Mouse (Mus musculus) kidney, adult 2 months (tissue): ENCODE measurements at regions not wholly inside any gene's neighbourhood (a gene's known extent, or its start where the extent isn't known, plus 50 kb on each side); places are given as distances from the start of the nearest gene placed in this dataset.
A peak's percentile ranks its signal among the peaks of the same experiment; 100 is the strongest.

ENCODE experiments used
- DNase-seq: peaks from one replicate; pipeline ENCODE4 v3.0.0; 2021
- H3K27ac ChIP-seq: fragments of 200-500 bp; 2 replicates; pipeline ENCODE4 v1.5.1; 2012; ENCODE audit warnings: low read depth, low read length, control low read depth, inconsistent platforms; ENCODE audit not compliant: insufficient read depth
- H3K27me3 ChIP-seq: fragments of 200-500 bp; replicated peaks from 2 replicates; pipeline ENCODE4 v1.6.1; 2012; ENCODE audit warnings: mild to moderate bottlenecking, moderate library complexity, low read length, inconsistent platforms; ENCODE audit not compliant: control insufficient read depth, insufficient read depth
- H3K36me3 ChIP-seq: fragments of 200-500 bp; 2 replicates; pipeline ENCODE4 v1.6.1; 2012; ENCODE audit warnings: mild to moderate bottlenecking, moderate library complexity, low read length, inconsistent platforms; ENCODE audit not compliant: control insufficient read depth, insufficient read depth
- H3K4me1 ChIP-seq: fragments of 200-500 bp; 2 replicates; pipeline ENCODE4 v1.6.1; 2011; ENCODE audit warnings: low read length; ENCODE audit not compliant: control insufficient read depth, insufficient read depth
- H3K4me3 ChIP-seq: fragments of 200-500 bp; 2 replicates; pipeline ENCODE4 v1.5.1; 2011; ENCODE audit warnings: mild to moderate bottlenecking, low read depth, low read length, control low read depth; ENCODE audit not compliant: insufficient read depth
- CTCF ChIP-seq: fragments of 200-500 bp; conservative IDR thresholded peaks from 2 replicates; pipeline ENCODE4 v1.5.1; 2011; ENCODE audit warnings: low read depth, mild to moderate bottlenecking, control low read depth, low read length, moderate library complexity, mixed read lengths; ENCODE audit not compliant: insufficient read depth, insufficient read length
- POLR2A ChIP-seq: fragments of 200-500 bp; IDR thresholded peaks from one replicate; pipeline ENCODE4 v1.6.1; 2011; ENCODE audit warnings: low read depth, low read length, control low read depth
- WGBS: fragments of 180-500 bp; shearing (Covaris S2); methylation state at CpG from one replicate; pipeline ENCODE4 v1.1.7; 2018; 5-methylcytosine and 5-hydroxymethylcytosine counted together

- DNase-seq = no peak
- WGBS = 78% methylated on average over 4 of the region's 4 CpGs
- H3K4me1 ChIP-seq = no peaks in the 10 kb centered on the region
- H3K27ac ChIP-seq = no peak overlapping the region
- H3K27me3 ChIP-seq = no peaks in the 10 kb centered on the region
- H3K4me3 ChIP-seq = no peak overlapping the region
- no peaks in the 10 kb centered on the region for H3K36me3 ChIP-seq
- TF ChIP-seq CTCF (no peak), POLR2A (no peak)
Measured at GRCm38 (mm10) chr16:95196141-95196540, 61.2 kb upstream of the Kcnj15 start.

- Histone ChIP-seq H3K4me1 (no peaks in the 10 kb centered on the region), H3K36me3 (no peaks in the 10 kb centered on the region), H3K27ac (no peak overlapping the region), H3K4me3 (no peak overlapping the region), H3K27me3 (no peaks in the 10 kb centered on the region)
- DNase-seq = peak; percentile 55
- peak; percentile 79 for TF ChIP-seq CTCF
- TF ChIP-seq POLR2A = no peak
- 0% methylated on average over 1 of the region's 1 CpGs for WGBS
Measured at GRCm38 (mm10) chr16:95196622-95197021, 60.7 kb upstream of the Kcnj15 start.

DNA sequence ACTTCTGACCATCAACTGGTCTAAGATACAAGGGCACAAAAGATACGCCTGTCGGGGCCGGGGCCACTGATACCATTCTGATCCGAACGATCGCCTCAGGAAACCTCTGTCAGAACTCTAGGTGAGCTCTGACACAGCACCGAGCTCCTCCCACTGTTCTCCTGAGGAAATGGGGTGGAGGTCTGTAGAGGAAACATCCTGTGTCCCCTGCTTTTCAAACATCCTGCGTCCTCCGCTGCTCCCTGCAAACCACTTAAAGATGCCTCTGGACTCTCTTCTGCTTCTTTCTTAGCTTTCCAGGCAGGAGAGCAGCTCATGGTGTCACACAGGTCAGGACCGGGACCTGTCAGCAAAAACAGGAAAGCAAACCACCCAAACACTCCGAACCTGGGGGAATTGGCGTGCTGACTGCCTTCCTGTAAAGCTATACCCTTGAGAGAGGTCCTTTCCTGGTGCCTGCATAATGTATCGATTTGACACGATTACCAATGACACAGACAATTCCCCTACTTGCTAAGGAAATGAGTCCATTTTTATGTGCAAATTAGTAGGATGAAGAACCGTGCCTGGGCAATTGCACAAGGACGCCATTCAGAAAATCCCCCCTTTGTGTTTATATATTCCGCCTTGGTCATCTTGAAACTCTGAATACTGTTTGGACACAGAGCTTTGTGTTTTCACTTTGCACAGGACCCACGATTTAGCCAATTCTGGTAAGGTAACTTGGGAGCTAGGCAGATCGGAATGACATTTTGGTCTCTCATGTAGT is 58.4 kb upstream of the Kcnj15 start:
- TF ChIP-seq POLR2A = no peak
- no peak for TF ChIP-seq CTCF
- no peak for DNase-seq
- Histone ChIP-seq H3K4me1 (no peaks in the 10 kb centered on the region), H3K27me3 (no peaks in the 10 kb centered on the region), H3K36me3 (no peaks in the 10 kb centered on the region), H3K4me3 (no peak overlapping the region), H3K27ac (no peak overlapping the region)
- WGBS = 59% methylated on average over 19 of the region's 19 CpGs

DNA sequence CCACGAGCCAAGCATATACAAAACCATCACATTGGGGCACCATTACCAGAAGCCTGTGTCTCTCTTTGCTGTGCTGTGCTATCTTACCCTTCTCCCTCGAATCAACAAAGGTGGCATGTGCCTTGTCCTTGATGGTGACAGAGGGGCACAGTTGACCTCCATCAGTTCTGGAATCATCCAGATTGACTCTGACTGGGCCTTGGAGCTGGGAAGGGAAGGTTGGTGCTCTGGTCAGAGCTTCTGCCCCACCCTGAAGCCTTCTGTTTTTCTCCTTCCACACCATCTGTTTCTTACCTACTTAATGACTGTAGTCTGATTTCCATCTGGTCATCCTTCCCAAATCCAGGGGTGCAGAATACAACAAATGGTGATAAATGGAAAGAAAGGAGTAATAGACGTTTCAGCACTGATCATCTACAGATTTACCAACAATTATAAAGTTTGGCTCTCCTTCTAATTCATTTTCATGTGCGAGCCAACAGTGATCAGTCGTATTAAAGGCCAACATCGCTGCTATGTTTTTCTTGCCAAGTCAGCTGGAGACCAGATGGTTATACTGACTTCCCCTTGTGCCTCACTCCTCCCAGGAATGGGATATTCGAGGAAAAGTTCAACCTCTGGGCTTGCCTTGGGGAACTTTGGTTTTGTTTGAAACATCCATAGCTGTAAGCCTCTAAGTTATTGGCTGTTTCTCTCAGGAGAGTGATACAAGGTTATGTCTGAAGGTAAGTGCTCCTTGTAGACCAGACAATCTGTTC is 55.1 kb upstream of the Kcnj15 start:
- DNase-seq = no peak
- Histone ChIP-seq H3K27ac (no peak overlapping the region), H3K27me3 (no peaks in the 10 kb centered on the region), H3K36me3 (no peaks in the 10 kb centered on the region), H3K4me3 (no peak overlapping the region), H3K4me1 (no peaks in the 10 kb centered on the region)
- WGBS = 64% methylated on average over 7 of the region's 7 CpGs
- no peak for TF ChIP-seq CTCF
- TF ChIP-seq POLR2A = no peak

GRCm38 (mm10) chr16:95203026-95203425 is 54.3 kb upstream of the Kcnj15 start:
- no peak for DNase-seq
- H3K4me3 ChIP-seq = no peak overlapping the region
- H3K27me3 ChIP-seq = no peaks in the 10 kb centered on the region
- H3K27ac ChIP-seq = no peak overlapping the region
- no peaks in the 10 kb centered on the region for H3K36me3 ChIP-seq
- no peaks in the 10 kb centered on the region for H3K4me1 ChIP-seq
- no peak for TF ChIP-seq POLR2A
- WGBS = 88% methylated on average over 3 of the region's 3 CpGs

- Histone ChIP-seq H3K4me1 (peaks cover under 1% of the 10 kb centered on the region; the same call in 1 of the 2 replicates), H3K27me3 (no peaks in the 10 kb centered on the region), H3K27ac (no peak overlapping the region), H3K4me3 (no peak overlapping the region), H3K36me3 (no peaks in the 10 kb centered on the region)
- 90% methylated on average over 3 of the region's 3 CpGs for WGBS
- no peak for DNase-seq
- no peak for TF ChIP-seq CTCF
Measured at GRCm38 (mm10) chr16:95203790-95204189, 53.6 kb upstream of the Kcnj15 start.

DNA sequence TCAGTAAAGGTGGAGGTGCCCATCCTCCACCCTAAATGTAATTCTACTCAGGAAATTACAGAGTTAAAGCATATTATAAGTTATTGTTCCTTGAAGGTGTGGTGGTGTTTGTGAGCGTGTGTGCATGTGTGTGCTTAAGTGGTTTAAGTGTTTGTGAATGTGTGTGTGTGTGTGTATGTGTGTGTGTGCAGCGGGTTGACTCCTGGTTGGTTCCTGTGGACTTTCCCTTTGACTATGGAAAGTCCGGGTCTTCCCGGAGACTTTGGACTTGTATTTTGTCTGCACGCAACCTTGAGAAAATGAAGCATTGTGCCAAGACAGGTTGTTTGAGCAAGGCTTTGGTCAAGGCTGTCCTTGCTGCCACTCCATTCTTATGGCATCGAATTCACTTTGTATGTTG is 52.9 kb upstream of the Kcnj15 start:
- Histone ChIP-seq H3K27ac (no peak overlapping the region), H3K36me3 (no peaks in the 10 kb centered on the region), H3K27me3 (no peaks in the 10 kb centered on the region), H3K4me1 (peaks cover 3% of the 10 kb centered on the region; the same call in 1 of the 2 replicates), H3K4me3 (no peak overlapping the region)
- TF ChIP-seq CTCF (no peak), POLR2A (no peak)
- 74% methylated on average over 6 of the region's 6 CpGs for WGBS
- DNase-seq = peak; percentile 36
